Mouse (Mus musculus) heart, embryonic 13.5 days (tissue): ENCODE results near the gene Crybg1. TPM values are rescaled to one million over a fixed set of nuclear protein-coding genes. Genes with fewer than 3 reads are reported as not detected.

Experiments used
- ATAC-seq: fragments of 200-750 bp; cut with Nextera tagmentation; 2 replicates; pipeline ENCODE4 v1.8.0; 2017; ENCODE audit warnings: moderate TSS enrichment; ENCODE audit not compliant: insufficient number of reproducible peaks, low FRiP score, low TSS enrichment; ENCODE audit errors: extremely low read depth
- H3K27ac ChIP-seq: fragments of 300-500 bp; sonication (generic); replicated peaks from 2 replicates; pipeline ENCODE4 v1.5.1; 2015; ENCODE audit warnings: moderate library complexity, mild to moderate bottlenecking, inconsistent platforms
- H3K27me3 ChIP-seq: fragments of 300-500 bp; sonication (generic); replicated peaks from 2 replicates; pipeline ENCODE4 v1.6.1; 2015; ENCODE audit warnings: mild to moderate bottlenecking, inconsistent platforms
- H3K36me3 ChIP-seq: fragments of 300-500 bp; sonication (generic); 2 replicates; pipeline ENCODE4 v1.6.1; 2015; ENCODE audit warnings: mild to moderate bottlenecking, inconsistent platforms
- H3K4me1 ChIP-seq: fragments of 300-500 bp; sonication (generic); 2 replicates; pipeline ENCODE4 v1.6.1; 2015; ENCODE audit warnings: inconsistent platforms
- H3K4me2 ChIP-seq: fragments of 300-500 bp; sonication (generic); 2 replicates; pipeline ENCODE4 v1.6.1; 2015; ENCODE audit warnings: inconsistent platforms, mild to moderate bottlenecking, moderate library complexity
- H3K4me3 ChIP-seq: fragments of 300-500 bp; sonication (generic); 2 replicates; pipeline ENCODE4 v1.5.1; 2015; ENCODE audit warnings: moderate library complexity, mild to moderate bottlenecking, inconsistent platforms
- H3K9ac ChIP-seq: fragments of 300-500 bp; sonication (generic); 2 replicates; pipeline ENCODE4 v1.6.1; 2015; ENCODE audit warnings: inconsistent platforms, mild to moderate bottlenecking, moderate library complexity
- H3K9me3 ChIP-seq: fragments of 300-500 bp; sonication (generic); 2 replicates; pipeline ENCODE4 v1.6.1; 2016; ENCODE audit warnings: inconsistent platforms
- WGBS: fragments of 180-500 bp; shearing (Covaris S2); methylation state at CpG from one replicate; pipeline ENCODE4 v1.1.7; 2015; ENCODE audit warnings: mixed read lengths; 5-methylcytosine and 5-hydroxymethylcytosine counted together
- polyA plus RNA-seq: library from polyadenylated mRNA; unstranded; fragments of >200 nt; fragmentation: Nextera tagmentation; extraction: Ambion mirVana; gene quantifications from 2 replicates; pipeline ENCODE4 v1.2.1, GENCODE M21; 2015

Gene Crybg1
- polyA plus RNA-seq, 1 experiment from 2014 or later: 0.08 TPM

DNA sequence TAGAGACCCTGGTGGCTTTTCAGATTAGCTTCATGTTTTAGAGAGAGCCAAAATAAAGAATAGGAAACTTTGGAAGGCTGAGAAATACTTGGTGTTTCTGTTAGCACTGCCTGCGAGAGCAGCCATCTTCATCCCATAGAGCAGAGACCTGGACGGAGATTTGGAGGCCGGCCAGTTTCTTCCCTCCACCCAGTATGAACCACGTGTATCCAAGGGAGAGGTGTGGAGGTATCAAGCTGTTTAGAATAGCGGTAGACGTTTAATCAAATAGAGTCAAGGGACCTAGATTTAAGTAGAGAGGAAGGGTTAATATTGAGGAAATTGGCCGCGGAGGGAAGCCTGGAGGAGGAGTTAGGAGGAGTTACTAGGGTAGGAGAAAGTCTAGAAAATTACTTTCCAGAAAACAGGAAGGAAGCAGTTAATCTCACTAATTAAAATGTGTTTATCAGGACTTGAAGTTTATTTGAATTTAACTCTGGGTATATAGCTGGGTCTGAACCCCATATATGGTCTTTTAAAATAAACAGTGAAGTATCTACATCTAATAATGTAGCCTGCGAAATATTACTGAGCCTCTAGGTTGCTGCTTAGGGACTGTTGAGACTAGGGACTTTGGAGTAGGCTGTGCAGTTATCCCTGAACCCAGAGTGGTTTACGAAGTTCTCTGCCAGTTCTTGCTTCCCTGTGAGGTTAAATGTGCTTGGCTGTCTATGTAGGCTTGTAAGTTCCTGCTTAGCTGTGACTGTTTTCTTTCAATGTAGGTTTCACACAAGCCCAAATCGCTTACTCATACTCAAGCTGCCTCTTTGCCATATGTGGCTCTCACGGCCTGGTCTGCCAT lies 238.4 kb downstream of the Crybg1 start:
- no peaks in the 10 kb centered on the region for H3K9me3 ChIP-seq
- H3K4me3 ChIP-seq: no peak overlapping the region
- no peaks in the 10 kb centered on the region for H3K4me1 ChIP-seq
- no peak overlapping the region for H3K9ac ChIP-seq
- H3K27me3 ChIP-seq: no peaks in the 10 kb centered on the region
- no peak overlapping the region for H3K4me2 ChIP-seq
- no peak overlapping the region for H3K27ac ChIP-seq
- 82% methylated on average over 12 of the region's 12 CpGs for WGBS
- ATAC-seq: no peak
- H3K36me3 ChIP-seq: peaks cover 17% of the 10 kb centered on the region

DNA sequence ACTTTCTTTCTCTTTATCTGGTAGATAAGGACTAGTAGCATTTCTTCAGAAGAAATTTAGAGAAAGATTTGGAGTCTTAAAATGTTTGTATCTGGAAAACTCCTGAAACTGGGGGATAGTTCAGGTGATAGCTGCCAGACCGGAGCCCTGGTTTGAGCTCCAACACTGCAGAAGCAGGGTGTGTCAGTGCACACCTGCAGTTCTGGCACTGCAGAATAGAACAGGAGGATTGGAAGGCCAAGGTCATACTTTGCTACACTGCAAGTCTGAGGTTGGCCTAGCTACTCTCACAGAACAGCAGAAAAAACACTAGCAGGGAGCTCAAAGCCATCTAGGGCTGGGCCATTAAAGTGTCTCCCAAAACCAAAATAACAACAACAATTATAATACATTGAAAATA lies 244.1 kb downstream of the Crybg1 start:
- H3K4me3 ChIP-seq: no peak overlapping the region
- peaks cover 22% of the 10 kb centered on the region for H3K4me1 ChIP-seq
- no peak overlapping the region for H3K4me2 ChIP-seq
- ATAC-seq: no peak
- no peak overlapping the region for H3K27ac ChIP-seq
- H3K36me3 ChIP-seq: no peaks in the 10 kb centered on the region
- H3K9me3 ChIP-seq: no peaks in the 10 kb centered on the region
- H3K9ac ChIP-seq: no peak overlapping the region
- WGBS: 72% methylated on average over 1 of the region's 1 CpGs
- H3K27me3 ChIP-seq: no peaks in the 10 kb centered on the region

DNA sequence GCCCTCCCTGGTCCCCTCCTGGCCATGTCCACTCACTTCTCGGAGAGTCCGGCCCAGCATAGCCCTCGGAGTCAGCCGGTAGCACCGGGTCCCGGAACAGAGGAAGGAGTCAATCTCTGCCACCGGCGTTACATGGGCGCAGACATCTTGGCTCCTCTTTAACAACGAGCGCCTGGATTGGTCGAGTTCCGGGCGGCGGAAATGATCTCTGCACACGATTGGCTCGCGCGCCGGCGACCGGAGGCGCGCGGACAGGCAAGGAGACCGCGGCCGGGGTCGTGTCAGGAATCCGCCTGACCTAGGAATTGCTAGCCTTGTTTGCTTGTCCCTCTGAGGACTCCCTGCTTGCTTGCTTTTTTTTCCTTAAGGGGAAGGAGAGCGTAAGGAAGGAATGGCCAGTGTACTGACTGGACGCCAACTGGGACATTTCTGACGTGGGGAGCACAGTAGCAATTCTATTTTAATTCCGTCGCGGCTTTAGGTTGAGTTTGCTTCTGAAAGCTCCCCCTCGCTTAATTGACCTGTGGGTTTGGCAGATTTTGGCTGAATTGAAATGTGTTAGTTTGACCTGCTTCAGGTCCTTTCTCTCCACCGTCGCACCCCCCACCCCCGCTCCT lies 247.0 kb downstream of the Crybg1 start, which contains the start of the genes Qrsl1 and Rtn4ip1:
Qrsl1 (minus strand) TSS at position 168 of the 617 bp plus-strand sequence.
Rtn4ip1 (plus strand) TSS at position 230 of the 617 bp plus-strand sequence.
- Histone ChIP-seq H3K4me3 (peak within 1 kb of the TSS; percentile 80), H3K4me2 (peak within 1 kb of the TSS; percentile 73), H3K4me1 (peaks cover 22% of the 10 kb centered on the region), H3K9ac (peak within 1 kb of the TSS; percentile 86), H3K27me3 (no peaks in the 10 kb centered on the region), H3K36me3 (peaks cover 11% of the 10 kb centered on the region; the same call in 1 of the 2 replicates), H3K27ac (peak within 1 kb of the TSS; percentile 88), H3K9me3 (no peaks in the 10 kb centered on the region)
- ATAC-seq: peak; percentile 88
- under 1% methylated on average over 40 of the region's 40 CpGs for WGBS

DNA sequence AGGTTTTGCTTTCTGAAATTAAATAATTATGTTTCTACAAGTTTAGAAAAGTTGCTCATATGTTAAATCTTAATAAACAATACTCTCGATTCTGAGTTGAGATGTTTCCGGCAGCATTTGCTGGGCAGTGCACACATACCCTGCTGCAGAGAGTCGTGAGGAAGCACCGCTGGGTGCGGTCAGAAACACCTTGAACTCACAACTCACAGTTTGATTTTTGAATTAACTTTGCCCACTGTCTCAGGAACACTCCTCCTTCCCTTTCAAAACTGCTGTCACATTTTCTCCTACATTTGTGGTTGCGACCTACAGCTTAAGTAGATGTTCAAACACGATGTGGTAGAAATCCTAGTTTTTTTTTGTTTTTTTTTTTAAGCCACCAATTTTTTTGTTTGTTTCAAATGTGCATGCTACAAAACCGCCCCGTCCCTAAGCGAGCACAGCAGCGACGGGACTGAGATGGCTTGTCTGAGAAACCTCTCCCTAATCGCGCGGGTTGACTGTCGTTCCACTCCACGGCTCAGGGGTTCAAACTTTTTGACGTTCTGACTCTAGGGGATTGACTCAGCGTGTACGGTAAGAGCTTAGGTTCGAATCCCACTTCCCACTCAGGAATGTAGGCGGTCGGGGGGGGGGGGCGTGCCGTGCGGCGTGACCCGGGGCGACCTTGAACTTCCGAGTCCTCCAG lies 247.6 kb downstream of the Crybg1 start:
- WGBS: 7% methylated on average over 30 of the region's 30 CpGs
- H3K27ac ChIP-seq: peak overlapping the region; percentile 88

More for the DNA sequence above, 247.6 kb downstream of the Crybg1 start:
- Histone ChIP-seq H3K36me3 (peaks cover 15% of the 10 kb centered on the region), H3K9ac (peak overlapping the region; percentile 86), H3K4me3 (peak overlapping the region; percentile 80), H3K4me2 (peak overlapping the region; percentile 73), H3K27me3 (no peaks in the 10 kb centered on the region), H3K9me3 (no peaks in the 10 kb centered on the region), H3K4me1 (peaks cover 22% of the 10 kb centered on the region)
- peak; percentile 22; the same call in 1 of the 2 replicates for ATAC-seq

Other genes starting within 250 kb of the Crybg1 start
- 23.6 and 24.5 TPM in 2 replicates for gene Qrsl1, start 247.1 kb downstream of the Crybg1 start, polyA plus RNA-seq
- 22.9 and 28.8 TPM in 2 replicates for gene Rtn4ip1, start 247.0 kb downstream of the Crybg1 start, polyA plus RNA-seq
- 24.2 and 29.9 TPM in 2 replicates for gene Atg5, start 119.5 kb upstream of the Crybg1 start, polyA plus RNA-seq